Mouse (Mus musculus) lung, adult 2 months (tissue): ENCODE measurements around the gene 2310061I04Rik.

ENCODE experiments used
- CTCF ChIP-seq: fragments of 200-500 bp; IDR thresholded peaks from 2 replicates; pipeline ENCODE4 v1.5.1; 2011; ENCODE audit warnings: mild to moderate bottlenecking, low read length, control low read depth; ENCODE audit not compliant: insufficient read depth
- POLR2A ChIP-seq: fragments of 200-500 bp; IDR thresholded peaks from 2 replicates; pipeline ENCODE4 v1.6.1; 2011; ENCODE audit warnings: low read depth, mild to moderate bottlenecking, control low read depth, low read length, borderline replicate concordance; ENCODE audit errors: extremely low read depth

- TF ChIP-seq POLR2A (no peak), CTCF (no peak)
Observed at GRCm38 (mm10) chr17:35883777-35884176, 13.5 kb downstream of the 2310061I04Rik start.
